Mouse (Mus musculus): ENCODE measurements around the gene Csrp2. TPM values are rescaled to one million over a fixed set of nuclear protein-coding genes. Genes with fewer than 3 reads are reported as not detected.
A peak's percentile ranks its signal among the peaks of the same experiment; 100 is the strongest.

Gene Csrp2
- polyA plus RNA-seq, 1 experiment from 2014 or later: 254 TPM

- ATAC-seq: no peak
- no peaks in the 10 kb centered on the region for H3K27me3 ChIP-seq (replicated peaks; ENCODE audit: control insufficient read depth, insufficient read depth, low read length)
- no peak overlapping the region for H3K9ac ChIP-seq (ENCODE audit: low read depth, low read length)
- H3K4me1 ChIP-seq (ENCODE audit: control insufficient read depth, insufficient read depth, low read length): peaks cover 3% of the 10 kb centered on the region; the same call in 1 of the 2 replicates
- no peak overlapping the region for H3K4me2 ChIP-seq (ENCODE audit: low read depth, low read length)
- no peaks in the 10 kb centered on the region; the same call in 1 of the 2 replicates for H3K36me3 ChIP-seq (ENCODE audit: control insufficient read depth, insufficient read depth, low read length)
- no peaks in the 10 kb centered on the region for H3K9me3 ChIP-seq (ENCODE audit: control insufficient read depth, low read length)
- H3K4me3 ChIP-seq (ENCODE audit: low read length): no peak overlapping the region
- no peak overlapping the region for H3K27ac ChIP-seq (ENCODE audit: low read length)
- 75% methylated on average over 8 of the region's 8 CpGs for WGBS
These were observed 32.7 kb downstream of the Csrp2 start for GRCm38 (mm10) chr10:110952271-110952670.

GRCm38 (mm10) chr10:110952937-110953451, 33.4 kb downstream of the Csrp2 start:
- ATAC-seq: peak; percentile 79
- Histone ChIP-seq H3K9ac (ENCODE audit: low read depth, low read length) (no peak overlapping the region), H3K36me3 (ENCODE audit: control insufficient read depth, insufficient read depth, low read length) (no peaks in the 10 kb centered on the region; the same call in 1 of the 2 replicates), H3K27ac (ENCODE audit: low read length) (peak overlapping the region; percentile 16; the same call in 1 of the 2 replicates), H3K27me3 (replicated peaks; ENCODE audit: control insufficient read depth, insufficient read depth, low read length) (no peaks in the 10 kb centered on the region), H3K4me3 (ENCODE audit: low read length) (no peak overlapping the region), H3K9me3 (ENCODE audit: control insufficient read depth, low read length) (no peaks in the 10 kb centered on the region), H3K4me2 (ENCODE audit: low read depth, low read length) (no peak overlapping the region), H3K4me1 (ENCODE audit: control insufficient read depth, insufficient read depth, low read length) (peaks cover 3% of the 10 kb centered on the region; the same call in 1 of the 2 replicates)
- WGBS: 54% methylated on average over 9 of the region's 9 CpGs

GRCm38 (mm10) chr10:110958879-110959278, 39.3 kb downstream of the Csrp2 start:
- Histone ChIP-seq H3K4me3 (ENCODE audit: low read length) (no peak overlapping the region), H3K9me3 (ENCODE audit: control insufficient read depth, low read length) (no peaks in the 10 kb centered on the region), H3K4me1 (ENCODE audit: control insufficient read depth, insufficient read depth, low read length) (no peaks in the 10 kb centered on the region), H3K4me2 (ENCODE audit: low read depth, low read length) (no peak overlapping the region), H3K36me3 (ENCODE audit: control insufficient read depth, insufficient read depth, low read length) (peaks cover 3% of the 10 kb centered on the region; the same call in 1 of the 2 replicates), H3K9ac (ENCODE audit: low read depth, low read length) (no peak overlapping the region), H3K27me3 (replicated peaks; ENCODE audit: control insufficient read depth, insufficient read depth, low read length) (no peaks in the 10 kb centered on the region), H3K27ac (ENCODE audit: low read length) (no peak overlapping the region)
- no peak for ATAC-seq
- 95% methylated on average over 6 of the region's 6 CpGs for WGBS

GRCm38 (mm10) chr10:110959781-110960180, 40.2 kb downstream of the Csrp2 start:
- no peaks in the 10 kb centered on the region for H3K9me3 ChIP-seq (ENCODE audit: control insufficient read depth, low read length)
- no peak overlapping the region for H3K4me3 ChIP-seq (ENCODE audit: low read length)
- H3K27me3 ChIP-seq (replicated peaks; ENCODE audit: control insufficient read depth, insufficient read depth, low read length): no peaks in the 10 kb centered on the region
- H3K27ac ChIP-seq (ENCODE audit: low read length): no peak overlapping the region
- WGBS: 94% methylated on average over 8 of the region's 8 CpGs
- no peak for ATAC-seq
- H3K9ac ChIP-seq (ENCODE audit: low read depth, low read length): no peak overlapping the region
- H3K4me1 ChIP-seq (ENCODE audit: control insufficient read depth, insufficient read depth, low read length): no peaks in the 10 kb centered on the region
- no peak overlapping the region for H3K4me2 ChIP-seq (ENCODE audit: low read depth, low read length)
- peaks cover 3% of the 10 kb centered on the region; the same call in 1 of the 2 replicates for H3K36me3 ChIP-seq (ENCODE audit: control insufficient read depth, insufficient read depth, low read length)

GRCm38 (mm10) chr10:110960841-110961240, 41.3 kb downstream of the Csrp2 start:
- H3K36me3 ChIP-seq (ENCODE audit: control insufficient read depth, insufficient read depth, low read length): peaks cover 3% of the 10 kb centered on the region; the same call in 1 of the 2 replicates
- H3K9me3 ChIP-seq (ENCODE audit: control insufficient read depth, low read length): no peaks in the 10 kb centered on the region
- H3K27ac ChIP-seq (ENCODE audit: low read length): no peak overlapping the region
- WGBS: 86% methylated on average over 6 of the region's 6 CpGs
- no peaks in the 10 kb centered on the region for H3K27me3 ChIP-seq (replicated peaks; ENCODE audit: control insufficient read depth, insufficient read depth, low read length)
- H3K4me2 ChIP-seq (ENCODE audit: low read depth, low read length): no peak overlapping the region
- H3K9ac ChIP-seq (ENCODE audit: low read depth, low read length): no peak overlapping the region
- no peak for ATAC-seq
- no peaks in the 10 kb centered on the region for H3K4me1 ChIP-seq (ENCODE audit: control insufficient read depth, insufficient read depth, low read length)
- H3K4me3 ChIP-seq (ENCODE audit: low read length): no peak overlapping the region

- no peaks in the 10 kb centered on the region for H3K9me3 ChIP-seq (ENCODE audit: control insufficient read depth, low read length)
- no peaks in the 10 kb centered on the region for H3K4me1 ChIP-seq (ENCODE audit: control insufficient read depth, insufficient read depth, low read length)
- no peak for ATAC-seq
These were observed 42.6 kb downstream of the Csrp2 start for GRCm38 (mm10) chr10:110962172-110962571.

GRCm38 (mm10) chr10:110971044-110971443, 51.5 kb downstream of the Csrp2 start:
- Histone ChIP-seq H3K4me1 (ENCODE audit: control insufficient read depth, insufficient read depth, low read length) (no peaks in the 10 kb centered on the region; the same call in 1 of the 2 replicates), H3K4me3 (ENCODE audit: low read length) (no peak overlapping the region), H3K27ac (ENCODE audit: low read length) (no peak overlapping the region), H3K9me3 (ENCODE audit: control insufficient read depth, low read length) (no peaks in the 10 kb centered on the region), H3K36me3 (ENCODE audit: control insufficient read depth, insufficient read depth, low read length) (peaks cover 3% of the 10 kb centered on the region; the same call in 1 of the 2 replicates), H3K4me2 (ENCODE audit: low read depth, low read length) (no peak overlapping the region), H3K27me3 (replicated peaks; ENCODE audit: control insufficient read depth, insufficient read depth, low read length) (no peaks in the 10 kb centered on the region), H3K9ac (ENCODE audit: low read depth, low read length) (no peak overlapping the region)
- 64% methylated on average over 3 of the region's 3 CpGs for WGBS
- no peak for ATAC-seq

More at GRCm38 (mm10) chr10:110962172-110962571, 42.6 kb downstream of the Csrp2 start:
- no peak overlapping the region for H3K4me2 ChIP-seq (ENCODE audit: low read depth, low read length)
- 46% methylated on average over 1 of the region's 1 CpGs for WGBS
- no peak overlapping the region for H3K27ac ChIP-seq (ENCODE audit: low read length)
- no peaks in the 10 kb centered on the region for H3K27me3 ChIP-seq (replicated peaks; ENCODE audit: control insufficient read depth, insufficient read depth, low read length)
- H3K4me3 ChIP-seq (ENCODE audit: low read length): no peak overlapping the region
- no peak overlapping the region for H3K9ac ChIP-seq (ENCODE audit: low read depth, low read length)
- peaks cover 3% of the 10 kb centered on the region; the same call in 1 of the 2 replicates for H3K36me3 ChIP-seq (ENCODE audit: control insufficient read depth, insufficient read depth, low read length)

- no peaks in the 10 kb centered on the region; the same call in 1 of the 2 replicates for H3K4me1 ChIP-seq (ENCODE audit: control insufficient read depth, insufficient read depth, low read length)
- H3K27ac ChIP-seq (ENCODE audit: low read length): no peak overlapping the region
- ATAC-seq: no peak
- no peak overlapping the region for H3K9ac ChIP-seq (ENCODE audit: low read depth, low read length)
- no peaks in the 10 kb centered on the region for H3K27me3 ChIP-seq (replicated peaks; ENCODE audit: control insufficient read depth, insufficient read depth, low read length)
- peaks cover 3% of the 10 kb centered on the region; the same call in 1 of the 2 replicates for H3K36me3 ChIP-seq (ENCODE audit: control insufficient read depth, insufficient read depth, low read length)
- no peaks in the 10 kb centered on the region for H3K9me3 ChIP-seq (ENCODE audit: control insufficient read depth, low read length)
- no peak overlapping the region for H3K4me3 ChIP-seq (ENCODE audit: low read length)
- no peak overlapping the region for H3K4me2 ChIP-seq (ENCODE audit: low read depth, low read length)
- 71% methylated on average over 6 of the region's 6 CpGs for WGBS
These were observed 51.9 kb downstream of the Csrp2 start for GRCm38 (mm10) chr10:110971483-110971882.

GRCm38 (mm10) chr10:110971998-110972397, 52.4 kb downstream of the Csrp2 start:
- Histone ChIP-seq H3K4me1 (ENCODE audit: control insufficient read depth, insufficient read depth, low read length) (no peaks in the 10 kb centered on the region; the same call in 1 of the 2 replicates), H3K4me2 (ENCODE audit: low read depth, low read length) (no peak overlapping the region), H3K36me3 (ENCODE audit: control insufficient read depth, insufficient read depth, low read length) (peaks cover 3% of the 10 kb centered on the region; the same call in 1 of the 2 replicates), H3K9ac (ENCODE audit: low read depth, low read length) (no peak overlapping the region), H3K27me3 (replicated peaks; ENCODE audit: control insufficient read depth, insufficient read depth, low read length) (no peaks in the 10 kb centered on the region), H3K9me3 (ENCODE audit: control insufficient read depth, low read length) (no peaks in the 10 kb centered on the region), H3K4me3 (ENCODE audit: low read length) (no peak overlapping the region), H3K27ac (ENCODE audit: low read length) (no peak overlapping the region)
- WGBS: 30% methylated on average over 9 of the region's 9 CpGs
- ATAC-seq: peak; percentile 69
